Mouse (Mus musculus): Measurements from ENCODE around the gene Nphs1. TPM values are rescaled to one million over a fixed set of nuclear protein-coding genes. Genes with fewer than 3 reads are reported as not detected.
A peak's percentile ranks its signal among the peaks of the same experiment; 100 is the strongest.

Nphs1 gene
- total and polyA plus RNA-seq, 2 experiments: not detected

DNA sequence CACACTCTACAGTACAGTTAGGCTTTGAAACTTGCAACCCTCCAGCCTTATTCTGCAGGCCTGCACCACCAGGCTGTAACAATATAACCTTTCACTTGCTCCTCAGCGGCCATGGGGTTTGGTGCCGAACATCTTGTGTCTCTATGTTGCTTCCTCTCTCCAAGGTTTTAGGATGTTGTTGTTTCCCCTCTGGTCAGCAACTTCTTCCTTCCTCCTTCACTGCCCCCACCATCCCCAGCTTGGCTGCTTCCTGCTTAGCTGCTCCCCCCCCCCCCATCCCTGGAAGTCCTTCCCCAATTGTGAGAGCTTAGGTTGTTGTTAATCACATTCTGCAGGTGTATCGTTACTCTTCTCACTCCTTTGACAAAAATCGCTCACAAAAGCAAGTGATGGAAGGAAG lies 49.9 kb downstream of the Nphs1 start:
- Histone ChIP-seq H3K27me3 (ENCODE audit: control insufficient read depth, insufficient read depth, low read length) (no peaks in the 10 kb centered on the region), H3K4me1 (ENCODE audit: control insufficient read depth, insufficient read depth, low read length) (no peaks in the 10 kb centered on the region), H3K27ac (replicated peaks; ENCODE audit: insufficient read depth, low read depth, low read length) (no peak overlapping the region), H3K79me2 (ENCODE audit: control insufficient read depth, insufficient read depth, low read length) (no peaks in the 10 kb centered on the region), H3K4me3 (ENCODE audit: insufficient read depth, low read depth, low read length) (no peak overlapping the region), H3K36me3 (ENCODE audit: control insufficient read depth, insufficient read depth, low read length) (peaks cover 3% of the 10 kb centered on the region), H3K9ac (ENCODE audit: low read depth, low read length) (no peak overlapping the region)
- DNase-seq (ENCODE audit: extremely low read depth, low read depth, low spot score): no peak
- TF ChIP-seq POLR2A (IDR thresholded peaks at IDR 0.05; ENCODE audit: extremely low read depth, insufficient read depth, low read length) (no peak), CTCF (IDR thresholded peaks at IDR 0.05; ENCODE audit: low read depth, low read length) (no peak)
- 76% methylated on average over 4 of the region's 4 CpGs for WGBS

DNA sequence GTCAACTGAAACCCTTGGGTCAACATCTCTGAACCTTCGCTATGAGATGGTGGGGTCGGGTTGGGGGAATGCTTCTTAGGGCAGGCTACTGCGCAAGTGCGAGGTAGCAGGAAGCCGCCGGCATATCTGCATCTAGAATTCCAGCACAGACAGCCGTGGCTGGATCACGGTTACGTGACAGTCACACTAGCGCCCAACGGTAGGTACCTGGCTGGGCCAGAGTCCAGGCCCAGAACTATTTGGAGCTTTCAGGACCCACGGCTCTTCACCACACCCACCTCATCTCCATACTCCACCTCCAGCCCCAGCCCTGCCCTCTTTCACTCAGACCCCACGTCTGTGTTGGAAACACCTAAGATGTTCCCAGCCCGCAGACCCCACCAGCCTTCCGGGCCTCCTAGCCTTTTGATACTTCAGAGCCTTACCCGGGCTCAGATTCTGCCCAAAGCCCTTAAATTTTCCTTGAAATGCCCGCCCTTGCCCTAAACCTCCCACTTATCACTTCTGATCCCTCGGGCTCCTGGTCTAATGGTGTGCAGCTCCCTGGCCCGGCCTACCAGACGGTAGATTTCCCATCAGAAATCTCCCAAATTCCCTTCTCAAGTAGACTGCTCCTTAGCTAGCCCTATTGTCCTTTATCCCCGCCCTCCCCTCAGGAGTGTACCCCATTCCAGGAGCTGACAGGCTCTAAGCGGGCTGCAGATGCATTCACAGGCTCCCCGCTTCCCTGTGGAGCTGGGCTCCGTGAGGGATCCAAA lies 57.1 kb downstream of the Nphs1 start:
- H3K79me2 ChIP-seq (ENCODE audit: control insufficient read depth, insufficient read depth, low read length): no peaks in the 10 kb centered on the region
- H3K36me3 ChIP-seq (ENCODE audit: control insufficient read depth, insufficient read depth, low read length): no peaks in the 10 kb centered on the region; the same call in 1 of the 2 replicates
- H3K4me3 ChIP-seq (ENCODE audit: insufficient read depth, low read depth, low read length): no peak overlapping the region
- DNase-seq (ENCODE audit: extremely low read depth, low read depth, low spot score): no peak
- H3K4me1 ChIP-seq (ENCODE audit: control insufficient read depth, insufficient read depth, low read length): no peaks in the 10 kb centered on the region
- no peak overlapping the region for H3K27ac ChIP-seq (replicated peaks; ENCODE audit: insufficient read depth, low read depth, low read length)
- TF ChIP-seq POLR2A (IDR thresholded peaks at IDR 0.05; ENCODE audit: extremely low read depth, insufficient read depth, low read length): no peak
- no peak for TF ChIP-seq CTCF (IDR thresholded peaks at IDR 0.05; ENCODE audit: low read depth, low read length)
- no peak overlapping the region for H3K9ac ChIP-seq (ENCODE audit: low read depth, low read length)
- 37% methylated on average over 24 of the region's 24 CpGs for WGBS
- H3K27me3 ChIP-seq (ENCODE audit: control insufficient read depth, insufficient read depth, low read length): no peaks in the 10 kb centered on the region

DNA sequence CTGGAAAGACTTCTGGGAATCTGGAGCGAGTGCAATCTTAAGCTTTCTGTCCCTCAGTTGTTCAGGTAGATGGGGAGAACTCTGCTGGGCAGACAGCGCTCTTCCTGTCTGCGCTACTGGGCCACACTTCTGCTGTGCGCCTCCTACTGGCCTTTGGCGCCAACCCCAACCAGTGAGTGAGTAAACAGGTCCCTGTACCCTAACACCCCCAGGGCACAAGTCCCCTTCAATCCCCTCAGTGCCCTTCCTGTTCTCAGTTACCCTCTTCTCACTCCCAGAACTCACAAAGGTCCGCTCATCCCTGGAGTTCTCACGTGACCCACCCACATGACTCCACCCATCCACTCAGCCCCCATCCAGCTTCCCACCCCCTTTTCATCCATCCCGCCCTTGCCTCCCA lies 60.2 kb downstream of the Nphs1 start:
- no peak overlapping the region for H3K4me3 ChIP-seq (ENCODE audit: insufficient read depth, low read depth, low read length)
- TF ChIP-seq POLR2A (IDR thresholded peaks at IDR 0.05; ENCODE audit: extremely low read depth, insufficient read depth, low read length) (no peak), CTCF (IDR thresholded peaks at IDR 0.05; ENCODE audit: low read depth, low read length) (peak; percentile 38; the same call in 1 of the 2 replicates)
- no peak for DNase-seq (ENCODE audit: extremely low read depth, low read depth, low spot score)
- no peaks in the 10 kb centered on the region for H3K79me2 ChIP-seq (ENCODE audit: control insufficient read depth, insufficient read depth, low read length)
- no peak overlapping the region for H3K9ac ChIP-seq (ENCODE audit: low read depth, low read length)
- no peaks in the 10 kb centered on the region for H3K27me3 ChIP-seq (ENCODE audit: control insufficient read depth, insufficient read depth, low read length)
- H3K27ac ChIP-seq (replicated peaks; ENCODE audit: insufficient read depth, low read depth, low read length): no peak overlapping the region
- H3K4me1 ChIP-seq (ENCODE audit: control insufficient read depth, insufficient read depth, low read length): no peaks in the 10 kb centered on the region
- H3K36me3 ChIP-seq (ENCODE audit: control insufficient read depth, insufficient read depth, low read length): no peaks in the 10 kb centered on the region
- WGBS: 53% methylated on average over 8 of the region's 8 CpGs

DNA sequence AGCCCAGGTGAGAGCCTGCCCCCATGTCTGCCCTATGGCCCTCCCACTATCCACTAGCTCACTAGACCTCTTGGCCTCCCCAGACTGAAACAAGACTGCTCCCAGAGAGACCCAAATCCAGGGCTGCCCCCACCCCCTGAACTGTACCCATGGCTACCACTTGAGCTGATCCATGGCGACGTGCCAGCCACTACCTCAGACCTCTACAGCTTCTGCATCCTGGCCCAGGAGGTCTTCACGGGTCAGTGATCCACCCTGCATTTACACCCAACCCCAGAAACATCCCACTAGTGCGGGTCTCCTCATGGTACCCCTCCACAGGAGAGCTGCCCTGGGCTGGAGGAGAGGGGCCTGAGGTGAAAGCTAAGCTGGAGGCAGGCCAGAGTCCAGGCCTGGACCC lies 62.3 kb downstream of the Nphs1 start:
- Histone ChIP-seq H3K79me2 (ENCODE audit: control insufficient read depth, insufficient read depth, low read length) (no peaks in the 10 kb centered on the region), H3K27ac (replicated peaks; ENCODE audit: insufficient read depth, low read depth, low read length) (no peak overlapping the region), H3K27me3 (ENCODE audit: control insufficient read depth, insufficient read depth, low read length) (no peaks in the 10 kb centered on the region), H3K4me1 (ENCODE audit: control insufficient read depth, insufficient read depth, low read length) (no peaks in the 10 kb centered on the region), H3K9ac (ENCODE audit: low read depth, low read length) (no peak overlapping the region), H3K4me3 (ENCODE audit: insufficient read depth, low read depth, low read length) (no peak overlapping the region), H3K36me3 (ENCODE audit: control insufficient read depth, insufficient read depth, low read length) (no peaks in the 10 kb centered on the region)
- TF ChIP-seq POLR2A (IDR thresholded peaks at IDR 0.05; ENCODE audit: extremely low read depth, insufficient read depth, low read length) (no peak), CTCF (IDR thresholded peaks at IDR 0.05; ENCODE audit: low read depth, low read length) (no peak)
- WGBS: 87% methylated on average over 4 of the region's 4 CpGs
- DNase-seq (ENCODE audit: extremely low read depth, low read depth, low spot score): no peak

DNA sequence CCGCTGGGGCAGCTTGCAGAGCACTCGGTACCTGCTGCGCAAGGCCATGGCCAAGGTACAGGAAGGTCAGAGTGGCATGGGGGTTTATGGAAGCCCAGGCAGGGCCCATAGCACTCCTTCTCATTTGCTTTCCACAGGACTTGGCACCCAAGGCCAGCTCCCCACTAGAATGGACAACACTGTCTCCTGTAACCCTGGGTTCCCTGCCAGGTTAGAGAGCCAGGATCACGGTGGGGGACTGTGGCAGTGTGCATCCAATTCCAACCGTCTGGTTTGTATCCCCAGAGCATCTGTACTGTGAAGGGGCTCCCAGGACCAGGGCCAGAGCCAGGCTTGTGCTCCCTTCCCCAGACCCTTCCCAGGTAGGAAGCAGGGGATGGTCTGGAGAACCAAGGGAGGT lies 62.7 kb downstream of the Nphs1 start:
- Histone ChIP-seq H3K79me2 (ENCODE audit: control insufficient read depth, insufficient read depth, low read length) (no peaks in the 10 kb centered on the region), H3K4me1 (ENCODE audit: control insufficient read depth, insufficient read depth, low read length) (no peaks in the 10 kb centered on the region), H3K27ac (replicated peaks; ENCODE audit: insufficient read depth, low read depth, low read length) (no peak overlapping the region), H3K9ac (ENCODE audit: low read depth, low read length) (no peak overlapping the region), H3K36me3 (ENCODE audit: control insufficient read depth, insufficient read depth, low read length) (no peaks in the 10 kb centered on the region), H3K27me3 (ENCODE audit: control insufficient read depth, insufficient read depth, low read length) (no peaks in the 10 kb centered on the region), H3K4me3 (ENCODE audit: insufficient read depth, low read depth, low read length) (no peak overlapping the region)
- no peak for DNase-seq (ENCODE audit: extremely low read depth, low read depth, low spot score)
- WGBS: 92% methylated on average over 5 of the region's 5 CpGs
- TF ChIP-seq POLR2A (IDR thresholded peaks at IDR 0.05; ENCODE audit: extremely low read depth, insufficient read depth, low read length): no peak
- no peak for TF ChIP-seq CTCF (IDR thresholded peaks at IDR 0.05; ENCODE audit: low read depth, low read length)

DNA sequence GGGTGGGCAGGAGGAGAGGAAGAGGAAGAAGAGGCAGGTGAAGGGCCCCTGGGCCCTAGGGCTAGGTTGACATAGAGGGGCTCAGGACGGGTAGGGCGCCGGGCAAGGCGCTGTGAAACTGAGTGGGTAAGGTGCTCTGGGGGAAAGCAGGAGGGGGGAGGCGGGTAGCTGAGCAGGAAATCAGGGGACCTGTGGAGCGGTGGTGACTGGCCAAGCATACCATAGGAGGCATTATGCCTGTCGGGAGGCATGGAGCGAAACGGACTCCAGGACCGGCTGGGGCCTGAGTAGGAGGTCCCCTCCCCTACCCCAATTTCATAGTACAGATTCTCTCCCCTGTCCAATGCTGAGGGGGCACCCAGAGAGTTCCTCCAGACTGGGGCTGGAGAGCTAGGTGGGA lies 64.8 kb downstream of the Nphs1 start:
- Histone ChIP-seq H3K27ac (replicated peaks; ENCODE audit: insufficient read depth, low read depth, low read length) (no peak overlapping the region), H3K27me3 (ENCODE audit: control insufficient read depth, insufficient read depth, low read length) (no peaks in the 10 kb centered on the region), H3K9ac (ENCODE audit: low read depth, low read length) (no peak overlapping the region), H3K79me2 (ENCODE audit: control insufficient read depth, insufficient read depth, low read length) (no peaks in the 10 kb centered on the region), H3K4me1 (ENCODE audit: control insufficient read depth, insufficient read depth, low read length) (no peaks in the 10 kb centered on the region), H3K4me3 (ENCODE audit: insufficient read depth, low read depth, low read length) (no peak overlapping the region), H3K36me3 (ENCODE audit: control insufficient read depth, insufficient read depth, low read length) (no peaks in the 10 kb centered on the region)
- TF ChIP-seq CTCF (IDR thresholded peaks at IDR 0.05; ENCODE audit: low read depth, low read length) (no peak), POLR2A (IDR thresholded peaks at IDR 0.05; ENCODE audit: extremely low read depth, insufficient read depth, low read length) (no peak)
- WGBS: 92% methylated on average over 10 of the region's 10 CpGs
- DNase-seq (ENCODE audit: extremely low read depth, low read depth, low spot score): no peak
